Mouse (Mus musculus): ENCODE data around the gene Pnma3.

DNA sequence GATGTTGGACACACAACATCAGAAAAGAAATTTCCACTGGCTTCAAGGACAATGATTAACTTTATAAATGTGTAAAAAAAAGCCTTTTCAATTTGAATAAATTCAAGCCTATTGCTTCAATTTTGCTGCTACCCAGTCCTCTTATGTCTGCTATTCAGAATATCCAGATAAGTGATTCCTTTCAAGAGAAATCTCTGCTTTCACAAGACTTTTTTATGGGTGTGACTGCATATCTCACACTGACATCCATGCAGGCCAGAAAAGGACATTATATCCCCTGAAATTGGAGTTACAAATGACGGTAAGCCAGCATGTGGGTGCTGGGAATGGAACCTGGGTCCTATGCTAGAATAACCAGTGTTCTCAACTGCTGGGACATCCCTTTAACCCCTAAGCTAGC lies 3.1 kb upstream of the Pnma3 start:
- TF ChIP-seq CTCF (IDR thresholded peaks at IDR 0.05; ENCODE audit: borderline replicate concordance, control insufficient read depth, extremely low read depth, insufficient read depth, low read length, poor library complexity) = no peak
- no peak for TF ChIP-seq POLR2A (IDR thresholded peaks at IDR 0.05; ENCODE audit: control insufficient read depth, extremely low read depth, insufficient read depth, low read length, poor library complexity)
